Mouse (Mus musculus): Measurements from ENCODE around the gene Dync1li1.
"Not testable (repeated sequence)": the region's sequence is repeated elsewhere in the genome, so short reads cannot be mapped to it uniquely, and the experiment has no call there.

Dync1li1 gene

GRCm38 (mm10) chr9:114688252-114688952 lies at the start of gene Dync1li1:
Gene Dync1li1, plus strand, starts transcription at chr9:114688790.
- peak; percentile 97 to 98 for DNase-seq

DNA sequence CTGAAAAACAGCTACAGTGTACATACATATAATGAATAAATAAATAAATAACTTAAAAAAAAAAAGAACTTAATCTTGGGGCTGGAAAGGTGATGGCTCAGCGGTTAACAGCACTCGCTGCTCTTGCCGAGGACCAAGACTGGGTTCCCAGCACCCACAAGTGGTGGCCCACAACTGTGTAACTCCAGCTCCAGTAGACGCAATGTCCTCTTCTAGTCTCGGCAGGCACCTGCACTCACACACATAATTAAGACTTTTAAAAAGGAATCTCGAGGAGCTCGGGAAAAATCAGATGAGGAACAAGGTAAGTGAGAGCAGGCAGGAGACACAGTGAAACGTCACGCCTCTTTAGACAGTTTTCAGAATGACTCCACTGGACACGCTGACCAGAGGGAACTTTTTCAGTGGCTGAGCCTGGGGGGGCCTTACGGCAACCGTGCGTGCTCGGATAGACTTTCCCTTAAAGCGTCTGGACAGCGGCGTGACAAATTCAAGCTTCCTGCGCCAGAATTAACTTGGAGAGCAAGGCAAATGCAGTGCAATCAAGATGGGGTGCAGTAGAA lies 49.3 kb upstream of the Dync1li1 start:
- DNase-seq = peak in 1 of 2 experiments; percentile 12

- DNase-seq = peak; percentile 97 to 98
Observed at GRCm38 (mm10) chr9:114639839-114640646, 48.5 kb upstream of the Dync1li1 start, which contains the start of gene Cnot10. Gene Cnot10, minus strand, starts transcription at chr9:114640184.

DNA sequence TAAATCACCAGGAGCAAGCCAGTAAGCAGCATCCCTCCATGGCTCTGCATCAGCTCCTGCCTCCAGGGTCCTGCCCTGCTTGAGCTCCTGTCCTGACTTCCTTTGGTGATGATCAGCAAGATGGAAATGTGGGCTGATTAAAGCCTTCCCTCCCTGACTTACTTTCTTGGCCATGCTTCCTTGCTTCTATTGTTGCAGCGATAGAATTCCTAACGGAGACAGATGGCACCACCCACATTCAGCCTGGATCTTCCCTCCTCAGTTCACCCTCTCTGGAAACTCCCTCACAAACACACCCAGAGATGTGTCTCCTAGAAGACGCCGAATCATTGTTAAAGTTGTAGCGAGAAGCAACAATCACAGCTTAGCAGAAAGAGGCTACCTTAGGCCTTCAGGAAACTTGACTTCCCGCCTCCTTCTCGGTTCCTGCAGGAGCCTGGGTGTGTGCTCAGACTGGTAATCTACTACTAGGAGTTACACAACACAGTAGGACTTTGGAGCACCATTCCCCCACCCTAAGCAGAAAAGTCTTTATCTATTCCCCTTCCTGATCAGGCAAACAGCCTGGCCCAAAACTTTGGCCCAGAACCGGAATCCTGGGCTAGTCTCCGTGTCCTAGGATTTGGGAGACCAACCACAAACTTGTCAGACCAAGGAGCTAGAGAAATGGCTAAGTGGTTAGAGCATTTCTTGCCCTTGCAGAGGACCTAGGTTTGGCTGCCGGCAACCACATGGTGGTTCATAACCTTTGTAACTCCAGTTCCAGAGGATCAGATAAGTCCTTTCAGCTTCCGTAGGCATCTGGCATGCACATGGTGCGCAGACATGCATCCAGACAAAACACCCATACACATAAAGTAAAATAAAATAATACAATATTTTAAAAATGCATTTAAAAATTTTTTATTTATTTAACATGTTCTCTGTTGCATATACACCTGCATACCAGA lies 41.8 kb upstream of the Dync1li1 start:
- DNase-seq = peak in 1 of 2 experiments; percentile 26

DNA sequence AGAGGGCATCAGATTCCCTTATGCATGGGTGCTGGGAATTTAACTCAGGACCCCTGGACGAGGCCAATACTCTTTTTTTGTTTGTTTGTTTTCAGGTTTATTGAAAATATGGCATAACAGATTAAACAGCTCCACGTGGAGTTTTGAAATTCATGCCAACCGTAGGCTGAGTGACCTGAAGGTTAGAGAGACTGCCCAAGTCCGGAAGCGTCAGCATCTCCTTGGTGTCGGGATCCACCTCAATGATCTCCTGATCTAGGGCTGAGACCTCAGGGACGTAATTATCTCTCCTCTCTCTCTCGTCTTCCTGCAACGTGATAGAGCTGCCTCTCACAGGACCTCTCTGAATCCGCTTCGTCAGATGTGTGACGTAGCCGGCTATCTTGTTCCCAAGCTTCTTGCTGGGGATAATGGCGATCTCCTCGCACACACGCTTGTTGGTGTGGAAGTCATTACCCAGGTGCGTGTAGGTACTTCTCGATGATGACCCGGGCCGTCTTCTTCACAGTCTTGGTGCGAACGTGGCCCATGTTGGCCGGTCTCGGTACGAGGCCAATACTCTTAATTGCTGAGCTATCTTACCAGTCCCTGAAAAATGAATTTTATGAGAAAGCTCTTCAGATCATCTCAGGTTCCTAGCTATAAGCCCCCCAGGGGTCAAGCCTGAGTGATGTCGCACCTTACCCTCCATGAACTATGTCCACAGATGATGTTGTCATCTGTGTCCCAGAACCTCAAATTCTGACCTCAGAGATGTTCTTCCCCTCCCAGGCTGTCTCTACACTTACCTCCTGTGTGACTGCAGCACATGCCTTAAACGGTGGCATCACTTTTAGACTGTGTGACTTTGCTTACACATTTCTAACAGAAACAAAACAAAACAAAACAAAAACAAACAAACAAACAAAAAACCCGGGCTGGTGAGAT lies 40.8 kb upstream of the Dync1li1 start:
- DNase-seq = no peak

- not testable (repeated sequence) for DNase-seq
Observed at GRCm38 (mm10) chr9:114648472-114648871, 40.1 kb upstream of the Dync1li1 start.

GRCm38 (mm10) chr9:114649371-114649770 lies 39.2 kb upstream of the Dync1li1 start:
- DNase-seq = no peak

GRCm38 (mm10) chr9:114650938-114651634 lies 37.5 kb upstream of the Dync1li1 start:
- DNase-seq = no peak

DNA sequence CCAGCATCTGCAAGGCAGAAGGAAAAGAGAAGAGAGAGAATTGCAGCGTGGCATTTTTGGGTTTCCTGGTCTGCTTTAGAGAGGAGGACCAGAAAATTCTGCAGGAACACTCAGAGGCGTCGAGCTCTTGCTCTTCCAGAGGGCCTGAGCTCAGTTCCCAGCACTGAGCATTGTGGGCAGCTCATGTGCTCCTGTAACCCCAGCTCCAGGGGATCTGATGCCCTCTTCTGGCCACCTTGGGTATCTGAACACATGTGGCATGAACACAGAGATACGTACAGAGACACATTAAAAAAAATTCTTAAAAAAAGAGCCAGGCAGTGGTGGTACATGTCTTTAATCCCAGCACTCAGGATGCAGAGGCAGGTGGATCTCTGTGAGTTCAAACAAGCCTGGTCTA lies 33.2 kb upstream of the Dync1li1 start:
- no peak for DNase-seq

DNA sequence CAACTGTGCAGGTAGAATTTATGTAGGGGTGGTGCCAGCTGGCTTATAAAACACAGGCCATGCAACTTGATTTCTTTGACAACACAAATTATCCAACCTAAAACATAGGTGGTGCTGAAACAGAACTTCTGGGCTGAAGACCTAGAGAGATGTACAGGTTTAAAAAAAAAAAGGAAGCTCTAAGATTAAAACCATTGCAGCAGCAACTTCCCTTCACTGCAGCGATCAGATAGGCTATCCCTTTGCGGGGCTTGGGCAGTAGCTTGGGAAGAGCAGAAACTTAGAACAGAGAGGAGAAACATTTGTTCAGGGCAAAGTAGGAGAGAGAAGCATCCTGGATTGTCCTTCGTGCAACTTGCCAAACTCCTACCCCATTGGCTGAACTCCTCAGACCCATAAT lies 31.9 kb upstream of the Dync1li1 start:
- DNase-seq = no peak

DNA sequence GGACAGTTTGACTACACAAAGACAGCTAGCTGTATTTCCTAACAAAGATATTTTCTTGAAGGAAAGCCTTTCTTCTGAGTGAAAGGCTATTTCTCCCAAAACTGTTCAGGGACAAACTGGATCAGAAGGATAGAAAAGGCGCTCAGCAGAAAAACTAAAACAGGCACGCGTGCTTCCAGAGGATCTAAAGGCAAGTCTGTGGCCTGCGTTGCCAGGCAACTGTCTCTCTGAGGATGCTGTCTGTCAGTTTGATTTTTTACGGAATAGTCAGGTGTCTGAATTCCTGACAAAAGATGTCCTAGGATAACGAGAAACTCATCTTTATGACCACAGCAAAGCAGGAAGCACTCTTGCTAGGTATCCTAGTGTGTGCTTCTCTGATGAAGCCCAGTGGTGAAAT lies 28.1 kb upstream of the Dync1li1 start:
- DNase-seq = no peak

DNA sequence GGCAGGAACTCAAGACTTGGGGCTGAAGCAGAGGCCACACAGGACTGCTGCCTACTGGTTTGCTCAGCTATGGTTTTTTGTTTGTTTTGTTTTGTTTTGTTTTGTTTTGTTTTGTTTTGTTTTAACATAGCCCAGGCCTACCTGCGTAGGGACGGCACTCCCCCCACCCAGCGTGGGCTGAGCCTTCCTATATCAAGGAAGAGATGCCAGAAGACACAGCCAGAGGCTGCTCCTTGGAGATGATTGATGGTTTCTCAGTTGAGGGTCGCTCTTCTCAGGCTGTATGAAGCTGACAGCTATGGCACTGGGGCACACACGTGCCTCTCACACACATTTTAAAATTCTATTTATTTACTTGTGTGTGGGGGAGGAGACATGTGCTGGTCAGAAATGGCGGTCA lies 27.6 kb upstream of the Dync1li1 start:
- no peak for DNase-seq

GRCm38 (mm10) chr9:114661991-114662390 lies 26.6 kb upstream of the Dync1li1 start:
- peak in 1 of 2 experiments; percentile 33 for DNase-seq

DNA sequence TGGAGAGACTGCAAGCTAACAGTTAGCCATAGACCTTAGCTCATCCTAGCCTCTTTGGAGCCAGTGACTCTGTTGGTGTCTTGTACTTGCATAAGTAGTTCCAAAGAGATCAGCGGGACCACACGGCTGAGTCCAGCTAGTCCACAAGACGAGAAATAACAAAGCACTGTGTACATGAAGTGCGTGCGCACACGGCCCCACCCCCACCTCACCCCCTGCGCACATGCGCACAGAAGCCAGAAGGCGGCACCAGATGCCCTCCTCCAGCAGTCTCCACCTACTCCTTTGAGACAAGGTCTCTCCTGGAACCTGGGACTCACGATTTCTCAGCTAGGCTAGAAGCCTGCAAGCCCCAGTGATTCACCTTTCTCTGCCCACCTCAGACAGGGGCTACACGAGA lies 24.8 kb upstream of the Dync1li1 start:
- DNase-seq = no peak

GRCm38 (mm10) chr9:114666858-114667257 lies 21.7 kb upstream of the Dync1li1 start:
- DNase-seq = no peak

DNA sequence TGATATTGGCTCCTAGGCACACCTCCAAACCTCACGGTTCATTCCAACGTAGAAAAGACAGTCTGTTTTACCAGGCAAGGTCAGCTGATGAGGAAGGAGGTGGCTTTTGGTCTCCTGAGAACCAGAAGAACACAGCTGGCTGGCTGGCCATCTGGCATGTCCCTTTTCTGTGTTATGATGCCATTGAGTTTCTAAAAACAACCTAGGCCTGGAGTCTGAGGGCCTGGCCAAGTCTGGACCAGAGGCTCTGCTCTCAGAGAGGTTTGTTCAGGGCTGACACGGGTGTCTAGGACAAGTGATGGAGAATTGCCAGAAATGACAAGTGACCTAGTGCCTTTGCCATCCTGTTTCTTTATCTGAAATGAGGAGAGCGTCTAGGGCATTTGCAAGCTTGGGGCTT lies 20.5 kb upstream of the Dync1li1 start:
- DNase-seq = no peak

GRCm38 (mm10) chr9:114669011-114669410 lies 19.6 kb upstream of the Dync1li1 start:
- peak; percentile 28 to 75 for DNase-seq

DNA sequence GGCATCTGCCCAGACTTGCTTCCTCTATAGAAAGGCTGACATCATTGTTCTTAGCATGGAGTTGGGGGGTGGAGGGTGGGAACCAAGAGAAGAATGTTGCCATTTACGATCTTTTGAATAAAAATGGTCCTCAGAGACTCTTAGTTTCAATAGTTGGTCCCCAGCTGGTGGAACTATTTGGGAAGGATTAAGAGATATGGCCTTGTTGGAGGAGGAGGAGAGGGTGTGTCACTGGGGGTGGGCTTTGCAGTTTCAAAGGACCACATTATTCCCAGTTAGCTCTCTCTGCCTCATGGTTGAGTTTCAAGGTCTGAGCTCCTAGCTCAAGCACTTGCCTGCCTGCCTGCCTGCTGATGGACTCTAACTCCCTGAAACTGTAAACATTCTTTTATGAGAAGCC lies 16.6 kb upstream of the Dync1li1 start:
- DNase-seq = no peak

GRCm38 (mm10) chr9:114672703-114673561 lies 15.7 kb upstream of the Dync1li1 start:
- no peak for DNase-seq

DNA sequence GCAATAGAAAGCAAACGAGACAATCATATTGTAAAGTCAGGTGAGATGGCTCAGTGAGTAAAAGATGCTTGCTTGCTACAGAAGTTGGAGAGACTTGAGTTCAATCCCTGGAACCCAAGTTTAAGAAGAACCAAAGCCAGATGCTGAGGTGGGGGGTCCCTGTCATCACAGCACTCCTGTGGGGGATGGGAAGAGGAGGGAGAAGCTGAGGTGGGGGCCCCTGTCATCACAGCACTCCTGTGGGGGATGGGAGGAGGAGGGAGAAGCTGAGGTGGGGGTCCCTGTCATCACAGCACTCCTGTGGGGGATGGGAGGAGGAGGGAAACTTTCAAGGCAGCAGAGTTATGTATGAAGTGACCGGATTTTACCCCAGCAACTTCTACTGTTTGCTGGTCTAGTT lies 15.0 kb upstream of the Dync1li1 start:
- DNase-seq = no peak

Measured in kidney, adult 8-10 months (tissue).